7 mouse cellular contexts compared by ENCODE assay signal in genomic region chr7:84528796-84529533, GRCm38 (mm10). TPM values are rescaled to one million over a fixed set of nuclear protein-coding genes. Genes with fewer than 3 reads are reported as not detected.
DNase-seq lines count a peak whose midpoint lies in the region; ATAC-seq and TF ChIP-seq lines count a peak whose summit lies in the region.

Gene Gm2115, plus strand, starts transcription at chr7:84528954.

- DNase-seq in NIH3T3 (ENCODE audit: low read depth) = peak; percentile 93
- peak; percentile 86 for DNase-seq in adrenal gland, postnatal 36 days
- peak; percentile 58 for DNase-seq in limb, embryonic 11.5 days (ENCODE audit: low spot score)
- DNase-seq in urinary bladder, adult 2 months (ENCODE audit: low spot score) = peak; percentile 21

- 1% methylated on average over 52 of the region's 52 CpGs for WGBS in forebrain, embryonic 15.5 days
- 2% methylated on average over 52 of the region's 52 CpGs for WGBS in intestine, postnatal 0 days
- under 1% methylated on average over 51 of the region's 52 CpGs for WGBS in limb, embryonic 11.5 days
- WGBS in midbrain, embryonic 15.5 days = under 1% methylated on average over 52 of the region's 52 CpGs

- no peak within 1 kb of the TSS for H3K27ac ChIP-seq in forebrain, embryonic 15.5 days (replicated peaks)
- no peak within 1 kb of the TSS for H3K27ac ChIP-seq in intestine, postnatal 0 days (ENCODE audit: low read depth, low read length)
- H3K27ac ChIP-seq in limb, embryonic 11.5 days (replicated peaks; ENCODE audit: low read depth, low read length) = no peak within 1 kb of the TSS
- H3K27ac ChIP-seq in midbrain, embryonic 15.5 days = no peak within 1 kb of the TSS

- peak within 1 kb of the TSS; percentile 98 for H3K4me2 ChIP-seq in forebrain, embryonic 15.5 days (replicated peaks)
- H3K4me2 ChIP-seq in intestine, postnatal 0 days (replicated peaks; ENCODE audit: low read depth) = peak within 1 kb of the TSS; percentile 80
- H3K4me2 ChIP-seq in limb, embryonic 11.5 days (ENCODE audit: low read depth, severe bottlenecking) = peak within 1 kb of the TSS; percentile 67
- peak within 1 kb of the TSS; percentile 86 for H3K4me2 ChIP-seq in midbrain, embryonic 15.5 days

- ATAC-seq in forebrain, embryonic 15.5 days (replicated peaks) = peak; percentile 93
- ATAC-seq in intestine, postnatal 0 days = peak; percentile 76
- ATAC-seq in limb, embryonic 11.5 days (ENCODE audit: insufficient number of reproducible peaks, low FRiP score, low TSS enrichment, low read depth) = peak; percentile 72
- peak; percentile 96 for ATAC-seq in midbrain, embryonic 15.5 days (replicated peaks)

- no peaks in the 10 kb centered on the region for H3K36me3 ChIP-seq in forebrain, embryonic 15.5 days
- no peaks in the 10 kb centered on the region for H3K36me3 ChIP-seq in intestine, postnatal 0 days (ENCODE audit: control insufficient read depth, insufficient read depth)
- H3K36me3 ChIP-seq in limb, embryonic 11.5 days (ENCODE audit: control insufficient read depth, insufficient read depth, low read length) = no peaks in the 10 kb centered on the region
- H3K36me3 ChIP-seq in midbrain, embryonic 15.5 days (replicated peaks) = no peaks in the 10 kb centered on the region

- no peaks in the 10 kb centered on the region for H3K9me3 ChIP-seq in forebrain, embryonic 15.5 days
- no peaks in the 10 kb centered on the region for H3K9me3 ChIP-seq in intestine, postnatal 0 days (ENCODE audit: control insufficient read depth)
- no peaks in the 10 kb centered on the region for H3K9me3 ChIP-seq in limb, embryonic 11.5 days (ENCODE audit: control insufficient read depth, low read length)
- H3K9me3 ChIP-seq in midbrain, embryonic 15.5 days = no peaks in the 10 kb centered on the region

- H3K4me1 ChIP-seq in forebrain, embryonic 15.5 days = peaks cover 9% of the 10 kb centered on the region
- peaks cover 8% of the 10 kb centered on the region; the same call in 1 of the 2 replicates for H3K4me1 ChIP-seq in intestine, postnatal 0 days (replicated peaks; ENCODE audit: control insufficient read depth, insufficient read depth, low read length)
- no peaks in the 10 kb centered on the region for H3K4me1 ChIP-seq in limb, embryonic 11.5 days (ENCODE audit: control insufficient read depth, insufficient read depth, low read length)
- 0 out of 2 replicates have a peak, but pooled peaks cover 3% of the 10 kb centered on the region for H3K4me1 ChIP-seq in midbrain, embryonic 15.5 days

- H3K4me3 ChIP-seq in forebrain, embryonic 15.5 days = peak within 1 kb of the TSS; percentile 55
- peak within 1 kb of the TSS; percentile 42 for H3K4me3 ChIP-seq in intestine, postnatal 0 days (ENCODE audit: low read depth, low read length)
- peak within 1 kb of the TSS; percentile 35 for H3K4me3 ChIP-seq in limb, embryonic 11.5 days (ENCODE audit: low read depth, low read length)
- peak within 1 kb of the TSS; percentile 49 for H3K4me3 ChIP-seq in midbrain, embryonic 15.5 days

- no peak for TF ChIP-seq CTCF in intestine, postnatal 0 days (IDR thresholded peaks at IDR 0.05; ENCODE audit: low read depth)

- peaks cover 14% of the 10 kb centered on the region for H3K27me3 ChIP-seq in forebrain, embryonic 15.5 days
- H3K27me3 ChIP-seq in intestine, postnatal 0 days (replicated peaks; ENCODE audit: control insufficient read depth, insufficient read depth, low read length) = no peaks in the 10 kb centered on the region; the same call in 1 of the 2 replicates
- H3K27me3 ChIP-seq in limb, embryonic 11.5 days (ENCODE audit: control insufficient read depth, insufficient read depth, low read length) = peaks cover 9% of the 10 kb centered on the region; the same call in 1 of the 2 replicates
- H3K27me3 ChIP-seq in midbrain, embryonic 15.5 days (replicated peaks) = peaks cover 12% of the 10 kb centered on the region

- H3K9ac ChIP-seq in forebrain, embryonic 15.5 days (replicated peaks) = peak within 1 kb of the TSS; percentile 61
- H3K9ac ChIP-seq in intestine, postnatal 0 days (ENCODE audit: low read depth, low read length) = peak within 1 kb of the TSS; percentile 42; the same call in 1 of the 2 replicates
- H3K9ac ChIP-seq in limb, embryonic 11.5 days (ENCODE audit: low read length) = peak within 1 kb of the TSS; percentile 38
- H3K9ac ChIP-seq in midbrain, embryonic 15.5 days = peak within 1 kb of the TSS; percentile 44

RNA-seq across cellular contexts. Expression of gene Gm2115, which starts in this region (rescaled TPM):
- 10 to 100 TPM; 26.1 to 34.7 TPM for total RNA-seq in adrenal gland, postnatal 36 days (2021)
- polyA plus RNA-seq in forebrain, embryonic 15.5 days (2015; fragmentation: Nextera tagmentation; extraction: Ambion mirVana) = 0.28 and 0.75 TPM in 2 replicates
- 0.82 and 1.6 TPM in 2 replicates for polyA plus RNA-seq in intestine, postnatal 0 days (2015; fragmentation: Nextera tagmentation; extraction: Ambion mirVana)
- polyA plus RNA-seq in limb, embryonic 11.5 days (2014; fragmentation: Nextera tagmentation; extraction: Ambion mirVana) = 0.03 and 0.20 TPM in 2 replicates
- 0.86 and 1.0 TPM in 2 replicates for polyA plus RNA-seq in midbrain, embryonic 15.5 days (2015; fragmentation: Nextera tagmentation; extraction: Ambion mirVana)
- 0.66 and 0.83 TPM in 2 replicates for polyA plus RNA-seq in urinary bladder, adult 2 months (2012; rRNA removed)

Comparison
In these comparisons a context has a peak if more than half of its experiments do, and no peak if none do; other contexts are left out.
1. Peak in ATAC-seq, H3K4me3 ChIP-seq, H3K9ac ChIP-seq and H3K4me2 ChIP-seq in forebrain, embryonic 15.5 days; RNA of the gene not detected or under 1 TPM.
2. Peak in DNase-seq, ATAC-seq, H3K4me3 ChIP-seq, H3K9ac ChIP-seq and H3K4me2 ChIP-seq in limb, embryonic 11.5 days; RNA of the gene not detected or under 1 TPM.
3. Peak in DNase-seq in urinary bladder, adult 2 months; RNA of the gene not detected or under 1 TPM.
4. DNase-seq: peak in every context shown above with its lines; median percentile 93 in NIH3T3; 86 in adrenal gland, postnatal 36 days; 58 in limb, embryonic 11.5 days; 21 in urinary bladder, adult 2 months.